Mouse (Mus musculus): ENCODE results near the gene Ranbp10.

The Ranbp10 gene

GRCm38 (mm10) chr8:105826861-105827848 lies at the start of gene Ranbp10, which contains the start of gene Tsnaxip1:
Gene Ranbp10, minus strand, starts transcription at chr8:105827350.
Gene Tsnaxip1, plus strand, starts transcription at chr8:105827731.
- peak; percentile 94 for DNase-seq

- DNase-seq = no peak
Observed at GRCm38 (mm10) chr8:105874301-105874700, 47.2 kb upstream of the Ranbp10 start.

GRCm38 (mm10) chr8:105866364-105867029 lies 39.3 kb upstream of the Ranbp10 start:
- DNase-seq = no peak

GRCm38 (mm10) chr8:105861951-105862350 lies 34.8 kb upstream of the Ranbp10 start:
- no peak for DNase-seq

GRCm38 (mm10) chr8:105860143-105860981 lies 33.2 kb upstream of the Ranbp10 start, which contains the start of gene Nutf2:
Gene Nutf2, plus strand, starts transcription at chr8:105860580.
- DNase-seq = peak; percentile 88

GRCm38 (mm10) chr8:105859314-105859713 lies 32.2 kb upstream of the Ranbp10 start:
- no peak for DNase-seq

GRCm38 (mm10) chr8:105858495-105858894 lies 31.3 kb upstream of the Ranbp10 start:
- no peak for DNase-seq

- no peak for DNase-seq
Observed at GRCm38 (mm10) chr8:105856168-105856835, 29.2 kb upstream of the Ranbp10 start.

GRCm38 (mm10) chr8:105855248-105856167 lies 28.4 kb upstream of the Ranbp10 start:
- peak; percentile 60 for DNase-seq

GRCm38 (mm10) chr8:105854715-105855216 lies 27.6 kb upstream of the Ranbp10 start, which contains the start of gene Thap11:
Gene Thap11, plus strand, starts transcription at chr8:105855132.
- peak; percentile 90 for DNase-seq

- no peak for DNase-seq
Observed at GRCm38 (mm10) chr8:105854303-105854702, 27.2 kb upstream of the Ranbp10 start.

- no peak for DNase-seq
Observed at GRCm38 (mm10) chr8:105853178-105853577, 26.0 kb upstream of the Ranbp10 start, which contains the start of gene Cenpt. Gene Cenpt, minus strand, starts transcription at chr8:105853278.

GRCm38 (mm10) chr8:105852146-105852729 lies 25.1 kb upstream of the Ranbp10 start:
- DNase-seq = peak; percentile 14

- peak; percentile 89 for DNase-seq
Observed at GRCm38 (mm10) chr8:105851651-105852143, 24.5 kb upstream of the Ranbp10 start.

- DNase-seq = no peak
Observed at GRCm38 (mm10) chr8:105850611-105851010, 23.5 kb upstream of the Ranbp10 start.

- DNase-seq = no peak
Observed at GRCm38 (mm10) chr8:105850014-105850413, 22.9 kb upstream of the Ranbp10 start.

- no peak for DNase-seq
Observed at GRCm38 (mm10) chr8:105846678-105847077, 19.5 kb upstream of the Ranbp10 start.

GRCm38 (mm10) chr8:105839209-105839608 lies 12.1 kb upstream of the Ranbp10 start:
- DNase-seq = no peak

- DNase-seq = no peak
Observed at GRCm38 (mm10) chr8:105836991-105837390, 9.8 kb upstream of the Ranbp10 start.

- DNase-seq = peak; percentile 53
Observed at GRCm38 (mm10) chr8:105835318-105835717, 8.2 kb upstream of the Ranbp10 start.

All from right cerebral cortex, postnatal 14 days (tissue).